Mouse (Mus musculus): Measurements from ENCODE around the gene Tmem35b.

DNA sequence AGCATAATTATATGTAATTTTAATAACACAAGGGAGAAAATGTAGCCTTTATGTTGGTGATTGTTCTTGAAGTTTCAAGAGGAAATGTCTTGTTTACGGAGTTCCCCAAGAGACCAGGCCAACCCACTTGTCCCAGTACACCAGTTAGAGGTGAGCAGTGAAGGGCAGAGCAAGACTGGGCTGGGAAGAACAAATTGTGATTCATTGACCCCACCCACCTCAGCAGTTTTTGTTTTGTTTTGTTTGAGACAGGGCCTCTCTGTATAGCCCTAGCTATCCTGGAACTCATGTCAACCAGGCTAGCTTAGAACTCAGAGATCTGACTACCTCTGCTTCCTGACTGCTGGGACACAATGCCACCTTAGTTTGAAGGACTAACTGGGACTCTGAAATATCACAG, 840 bp downstream of the Tmem35b start:
- no peak for TF ChIP-seq CTCF (conservative IDR thresholded peaks at IDR 0.05; ENCODE audit: low read length)
- no peak for TF ChIP-seq POU5F1 (IDR thresholded peaks at IDR 0.05; ENCODE audit: borderline replicate concordance, low read length)
- TF ChIP-seq NANOG (IDR thresholded peaks at IDR 0.05; ENCODE audit: borderline replicate concordance, low read length), result no peak

Measured in E14TG2a.4 (cell line).